Mouse (Mus musculus) hindbrain, embryonic 12.5 days (tissue): ENCODE measurements at regions not wholly inside any gene's neighbourhood (a gene's known extent, or its start where the extent isn't known, plus 50 kb on each side); places are given as distances from the start of the nearest gene placed in this dataset.

ENCODE experiments used
- ATAC-seq: fragments of 200-750 bp; cut with Nextera tagmentation; 2 replicates; pipeline ENCODE4 v1.8.0; 2017; ENCODE audit warnings: moderate TSS enrichment; ENCODE audit not compliant: low FRiP score
- H3K27ac ChIP-seq: fragments of 300-500 bp; sonication (generic); 2 replicates; pipeline ENCODE4 v1.5.1; 2016; ENCODE audit warnings: mild to moderate bottlenecking
- H3K27me3 ChIP-seq: fragments of 300-500 bp; sonication (generic); 2 replicates; pipeline ENCODE4 v1.6.1; 2016; ENCODE audit warnings: mild to moderate bottlenecking
- H3K36me3 ChIP-seq: fragments of 300-500 bp; sonication (generic); 2 replicates; pipeline ENCODE4 v1.6.1; 2016; ENCODE audit warnings: mild to moderate bottlenecking
- H3K4me1 ChIP-seq: fragments of 300-500 bp; sonication (generic); 2 replicates; pipeline ENCODE4 v1.6.1; 2016
- H3K4me2 ChIP-seq: fragments of 300-500 bp; sonication (generic); replicated peaks from 2 replicates; pipeline ENCODE4 v1.6.1; 2016; ENCODE audit warnings: mild to moderate bottlenecking
- H3K4me3 ChIP-seq: fragments of 300-500 bp; sonication (generic); 2 replicates; pipeline ENCODE4 v1.5.1; 2016; ENCODE audit warnings: mild to moderate bottlenecking
- H3K9ac ChIP-seq: fragments of 300-500 bp; sonication (generic); 2 replicates; pipeline ENCODE4 v1.6.1; 2016; ENCODE audit warnings: mild to moderate bottlenecking, moderate library complexity
- H3K9me3 ChIP-seq: fragments of 300-500 bp; sonication (generic); replicated peaks from 2 replicates; pipeline ENCODE4 v1.6.1; 2016; ENCODE audit warnings: mild to moderate bottlenecking
- WGBS: fragments of 180-500 bp; shearing (Covaris S2); methylation state at CpG from one replicate; pipeline ENCODE4 v1.1.7; 2016; 5-methylcytosine and 5-hydroxymethylcytosine counted together

- WGBS = 86% methylated on average over 3 of the region's 3 CpGs
- ATAC-seq = no peak
- Histone ChIP-seq H3K36me3 (no peaks in the 10 kb centered on the region), H3K27ac (no peak overlapping the region), H3K4me1 (no peaks in the 10 kb centered on the region), H3K9ac (no peak overlapping the region), H3K4me3 (no peak overlapping the region), H3K4me2 (no peak overlapping the region), H3K9me3 (no peaks in the 10 kb centered on the region), H3K27me3 (no peaks in the 10 kb centered on the region)
Measured at GRCm38 (mm10) chr7:55519579-55519978, 248.4 kb upstream of the Siglech start.

- ATAC-seq = no peak
- H3K4me1 ChIP-seq = no peaks in the 10 kb centered on the region
- no peak overlapping the region for H3K27ac ChIP-seq
- H3K9me3 ChIP-seq = no peaks in the 10 kb centered on the region
- no peak overlapping the region for H3K4me2 ChIP-seq
- 84% methylated on average over 4 of the region's 4 CpGs for WGBS
- no peak overlapping the region for H3K9ac ChIP-seq
- no peak overlapping the region for H3K4me3 ChIP-seq
- H3K27me3 ChIP-seq = no peaks in the 10 kb centered on the region
- no peaks in the 10 kb centered on the region for H3K36me3 ChIP-seq
Measured at GRCm38 (mm10) chr7:55539827-55540320, 228.1 kb upstream of the Siglech start.

- H3K27ac ChIP-seq = no peak overlapping the region
- no peaks in the 10 kb centered on the region for H3K36me3 ChIP-seq
- no peak overlapping the region for H3K4me3 ChIP-seq
- no peak for ATAC-seq
- H3K4me2 ChIP-seq = no peak overlapping the region
- H3K27me3 ChIP-seq = no peaks in the 10 kb centered on the region
- H3K9me3 ChIP-seq = no peaks in the 10 kb centered on the region
- no peak overlapping the region for H3K9ac ChIP-seq
- 79% methylated on average over 3 of the region's 3 CpGs for WGBS
- H3K4me1 ChIP-seq = no peaks in the 10 kb centered on the region
Measured at GRCm38 (mm10) chr7:55549211-55549610, 218.8 kb upstream of the Siglech start.

- H3K9me3 ChIP-seq = no peaks in the 10 kb centered on the region
- no peaks in the 10 kb centered on the region for H3K4me1 ChIP-seq
- no peak overlapping the region for H3K4me3 ChIP-seq
- no peak for ATAC-seq
- no peak overlapping the region for H3K27ac ChIP-seq
- WGBS = 88% methylated on average over 7 of the region's 7 CpGs
- H3K4me2 ChIP-seq = no peak overlapping the region
- no peak overlapping the region for H3K9ac ChIP-seq
- H3K36me3 ChIP-seq = no peaks in the 10 kb centered on the region
- no peaks in the 10 kb centered on the region for H3K27me3 ChIP-seq
Measured at GRCm38 (mm10) chr7:55573339-55573738, 194.6 kb upstream of the Siglech start.

GRCm38 (mm10) chr7:55581034-55581926 is 186.7 kb upstream of the Siglech start:
- WGBS = 95% methylated on average over 2 of the region's 2 CpGs
- ATAC-seq = peak; percentile 79
- Histone ChIP-seq H3K9ac (no peak overlapping the region), H3K27me3 (no peaks in the 10 kb centered on the region), H3K4me3 (no peak overlapping the region), H3K4me1 (no peaks in the 10 kb centered on the region), H3K36me3 (no peaks in the 10 kb centered on the region), H3K9me3 (no peaks in the 10 kb centered on the region), H3K4me2 (no peak overlapping the region), H3K27ac (no peak overlapping the region)
